Mouse (Mus musculus): ENCODE measurements around the gene Cst8.

DNA sequence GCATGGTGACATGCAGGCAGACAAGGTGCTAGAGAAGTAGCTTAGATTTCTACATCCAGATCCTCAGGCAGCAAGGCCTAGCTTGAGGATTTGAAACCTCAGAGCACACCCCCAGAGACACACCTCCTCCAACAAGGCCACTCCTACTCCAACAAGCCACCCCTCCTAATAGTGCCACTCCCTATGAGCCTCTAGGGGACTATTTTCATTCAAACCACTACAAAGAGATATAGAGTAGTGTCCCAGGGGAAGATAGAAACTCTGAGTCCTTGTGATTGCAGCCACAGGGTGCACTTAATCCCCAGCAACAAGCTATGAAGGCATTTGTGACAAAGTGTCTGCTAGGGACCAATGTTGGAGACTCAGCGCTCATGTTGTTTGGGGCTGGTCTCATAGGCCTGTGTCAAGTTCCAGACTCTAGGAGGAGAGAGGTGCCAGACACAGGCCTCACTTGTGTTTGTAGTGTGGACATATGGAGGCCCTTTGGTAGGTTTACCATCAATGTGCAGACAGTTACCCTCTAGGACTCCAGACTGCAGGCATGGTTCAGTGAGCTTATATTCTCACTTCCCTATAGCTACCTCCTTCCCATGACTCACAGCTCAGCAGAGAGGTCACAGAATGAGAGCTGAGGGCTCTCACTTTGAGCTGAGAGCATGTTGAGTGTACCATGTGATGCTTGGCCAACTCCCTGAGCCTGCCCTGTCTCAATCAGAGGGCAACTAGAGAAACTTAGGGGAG is 34.8 kb upstream of the Cst8 start:
- TF ChIP-seq CHD2 (IDR thresholded peaks at IDR 0.05; ENCODE audit: low read depth, low read length) (no peak), HCFC1 (IDR thresholded peaks at IDR 0.05; ENCODE audit: borderline replicate concordance, insufficient read depth, low read length) (no peak)
